ENCODE assay signal across 8 mouse cellular contexts in genomic region chr7:39654563-39655286, GRCm38 (mm10).
DNase-seq lines count a peak whose midpoint lies in the region; ATAC-seq and TF ChIP-seq lines count a peak whose summit lies in the region.

No protein-coding gene starts in this region.

- no peaks in the 10 kb centered on the region for H3K79me2 ChIP-seq in liver, adult 2 months (ENCODE audit: control insufficient read depth, insufficient read depth, low read length)

- no peak overlapping the region for H3K27ac ChIP-seq in liver, adult 2 months (replicated peaks; ENCODE audit: insufficient read depth, low read depth, low read length)
- H3K27ac ChIP-seq in embryonic facial prominence, embryonic 11.5 days (replicated peaks; ENCODE audit: low read depth, low read length) = no peak overlapping the region
- H3K27ac ChIP-seq in intestine, embryonic 16.5 days (ENCODE audit: low read length) = no peak overlapping the region

- ATAC-seq in embryonic facial prominence, embryonic 11.5 days (replicated peaks; ENCODE audit: insufficient number of reproducible peaks, low FRiP score, low TSS enrichment, low read depth) = peak; percentile 45; the same call in 1 of the 2 replicates
- peak; percentile 69 for ATAC-seq in intestine, embryonic 16.5 days
- peak; percentile 63; the same call in 1 of the 2 replicates for ATAC-seq in neutrophil, adult 5-6 weeks (ENCODE audit: extremely low read depth, insufficient number of reproducible peaks, low FRiP score, poor library complexity, severe bottlenecking)

- no peak for TF ChIP-seq CTCF in liver, adult 2 months (IDR thresholded peaks at IDR 0.05; ENCODE audit: low read depth, low read length)

- DNase-seq in liver, adult 2 months (ENCODE audit: extremely low read depth, low read depth, low spot score) = peak; percentile 18
- DNase-seq in liver = no peak
- DNase-seq in embryonic facial prominence, embryonic 11.5 days (ENCODE audit: low spot score) = peak; percentile 16
- DNase-seq in adrenal gland, postnatal 4 days (ENCODE audit: low spot score in 2 of 2) = no peak
- DNase-seq in frontal cortex, postnatal 10 days (ENCODE audit: low spot score in 2 of 2) = no peak
- no peak for DNase-seq in adrenal gland, postnatal 36 days

- H3K27me3 ChIP-seq in liver, adult 2 months (ENCODE audit: control insufficient read depth, insufficient read depth, low read length) = no peaks in the 10 kb centered on the region
- H3K27me3 ChIP-seq in embryonic facial prominence, embryonic 11.5 days (ENCODE audit: control insufficient read depth, insufficient read depth, low read length) = no peaks in the 10 kb centered on the region
- H3K27me3 ChIP-seq in intestine, embryonic 16.5 days (replicated peaks; ENCODE audit: control insufficient read depth, insufficient read depth, low read length) = no peaks in the 10 kb centered on the region

- no peaks in the 10 kb centered on the region for H3K36me3 ChIP-seq in liver, adult 2 months (ENCODE audit: control insufficient read depth, insufficient read depth, low read length)
- no peaks in the 10 kb centered on the region for H3K36me3 ChIP-seq in embryonic facial prominence, embryonic 11.5 days (replicated peaks; ENCODE audit: control insufficient read depth, insufficient read depth, low read depth, low read length)
- H3K36me3 ChIP-seq in intestine, embryonic 16.5 days (ENCODE audit: control insufficient read depth, insufficient read depth, low read length) = no peaks in the 10 kb centered on the region

- no peak for TF ChIP-seq POLR2A in liver, adult 2 months (IDR thresholded peaks at IDR 0.05; ENCODE audit: extremely low read depth, insufficient read depth, low read length)

- no peak overlapping the region for H3K4me3 ChIP-seq in liver, adult 2 months (ENCODE audit: insufficient read depth, low read depth, low read length)
- H3K4me3 ChIP-seq in embryonic facial prominence, embryonic 11.5 days (ENCODE audit: low read depth, low read length) = no peak overlapping the region
- no peak overlapping the region for H3K4me3 ChIP-seq in intestine, embryonic 16.5 days (ENCODE audit: low read length)

- 23% methylated on average over 4 of the region's 4 CpGs for WGBS in liver, adult 2 months
- 18% methylated on average over 4 of the region's 4 CpGs for WGBS in embryonic facial prominence, embryonic 11.5 days
- 16% methylated on average over 4 of the region's 4 CpGs for WGBS in intestine, embryonic 16.5 days

- no peak overlapping the region for H3K4me2 ChIP-seq in embryonic facial prominence, embryonic 11.5 days (ENCODE audit: low read depth, low read length)
- H3K4me2 ChIP-seq in intestine, embryonic 16.5 days (ENCODE audit: low read depth, low read length) = no peak overlapping the region

- H3K4me1 ChIP-seq in liver, adult 2 months (ENCODE audit: control insufficient read depth, insufficient read depth, low read length) = no peaks in the 10 kb centered on the region
- no peaks in the 10 kb centered on the region for H3K4me1 ChIP-seq in embryonic facial prominence, embryonic 11.5 days (ENCODE audit: control insufficient read depth, insufficient read depth, low read length)
- H3K4me1 ChIP-seq in intestine, embryonic 16.5 days (ENCODE audit: control insufficient read depth, insufficient read depth, low read length) = peaks cover 4% of the 10 kb centered on the region; the same call in 1 of the 2 replicates

- no peaks in the 10 kb centered on the region for H3K9me3 ChIP-seq in embryonic facial prominence, embryonic 11.5 days (replicated peaks; ENCODE audit: control insufficient read depth, low read length)
- H3K9me3 ChIP-seq in intestine, embryonic 16.5 days (ENCODE audit: control insufficient read depth, low read length) = no peaks in the 10 kb centered on the region

- H3K9ac ChIP-seq in liver, adult 2 months (ENCODE audit: low read depth, low read length) = no peak overlapping the region
- no peak overlapping the region for H3K9ac ChIP-seq in embryonic facial prominence, embryonic 11.5 days (replicated peaks; ENCODE audit: low read length)
- no peak overlapping the region for H3K9ac ChIP-seq in intestine, embryonic 16.5 days (ENCODE audit: low read depth, low read length)

Comparison
In these comparisons a context has a peak if more than half of its experiments do, and no peak if none do; other contexts are left out.
1. DNase-seq: peak in liver, adult 2 months (single experiment) and embryonic facial prominence, embryonic 11.5 days (single experiment); none in liver (single experiment), adrenal gland, postnatal 4 days (0 of 2), frontal cortex, postnatal 10 days (0 of 2) and adrenal gland, postnatal 36 days (0 of 2).
2. Peak in every context shown above with its lines, with median percentiles within 50 percentile points of each other: ATAC-seq.